Mouse (Mus musculus) C3H10T1/2 (cell line): ENCODE results near the gene Tango2. TPM values are rescaled to one million over a fixed set of nuclear protein-coding genes. Genes with fewer than 3 reads are reported as not detected.

Experiments
- polyA plus RNA-seq, 2 experiments: library from polyadenylated mRNA; unstranded; fragments of >200 nt; fragmentation: generic; extraction: Trizol; gene quantifications; one replicate each; pipeline ENCODE4 v1.2.1; 2012; ENCODE audit warnings: missing spikeins in 2 of 2

Tango2 gene
- polyA plus RNA-seq, result 10 to 100 TPM; 13.4 to 27.9 TPM

DNA sequence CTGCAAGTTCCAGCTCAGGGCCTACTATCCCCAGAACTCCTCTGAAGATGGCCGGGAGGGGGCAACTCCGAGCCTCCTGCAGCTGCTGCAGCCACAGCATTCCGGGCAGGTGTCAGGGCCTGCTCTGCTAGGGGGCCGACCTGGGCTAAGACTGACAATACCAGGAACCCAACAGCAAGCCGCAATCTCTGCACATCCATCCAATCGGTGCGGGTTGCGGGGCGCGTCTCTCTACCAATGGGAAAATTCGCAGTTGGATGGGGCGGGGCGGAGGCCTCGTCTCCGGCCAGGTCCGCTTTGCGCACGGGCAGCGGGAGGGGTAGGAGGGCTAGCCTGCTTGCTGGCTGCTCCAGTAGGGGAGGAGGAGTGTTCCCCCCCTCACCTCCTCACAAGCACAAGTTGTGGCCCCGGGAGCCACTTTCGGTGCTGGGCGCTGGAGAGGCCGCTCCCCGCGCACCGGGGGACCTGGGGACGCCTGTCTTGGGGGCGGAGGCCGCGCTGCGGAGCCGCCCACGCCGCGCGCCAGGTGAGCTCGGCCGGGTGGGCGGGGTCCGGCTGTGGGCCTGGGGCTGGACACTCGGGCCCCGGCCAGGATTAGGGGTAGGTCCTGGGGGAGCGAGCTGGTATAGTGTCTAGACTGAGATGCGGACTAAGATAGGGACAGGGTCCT is at the start of gene Tango2, which contains the start of gene Arvcf:
TSS of gene Tango2 (minus strand) at position 173 of the 670 bp plus-strand sequence.
TSS of gene Arvcf (plus strand) at position 252 of the 670 bp plus-strand sequence.

DNA sequence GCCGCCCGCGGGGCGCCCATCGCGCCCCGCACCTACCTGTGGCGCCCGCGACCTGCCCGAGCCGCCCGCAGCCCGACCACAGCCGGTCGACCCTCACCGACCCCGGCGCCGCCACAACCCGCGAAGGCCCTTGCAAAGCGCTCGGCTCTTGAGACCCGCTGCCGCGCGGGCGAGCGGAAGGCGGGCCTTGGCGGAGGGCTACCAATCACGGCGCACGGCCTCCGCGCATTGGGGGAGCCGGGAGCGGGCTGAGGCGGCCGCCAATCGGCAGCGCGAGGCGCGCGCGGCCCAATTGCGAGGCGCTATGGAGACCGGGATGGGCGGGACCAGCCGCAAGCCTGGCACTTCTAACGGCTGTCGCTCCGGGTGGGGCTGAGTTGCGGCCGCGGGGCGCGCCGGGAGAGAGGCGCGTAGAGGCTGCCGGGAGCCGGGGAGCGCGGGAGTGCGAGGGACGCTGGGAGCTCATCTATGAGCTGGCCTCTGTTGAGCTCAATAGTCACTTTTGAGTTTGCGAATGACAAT is 58.8 kb downstream of the Tango2 start, which contains the start of gene Dgcr8:
TSS of gene Dgcr8 (minus strand) at position 180 of the 522 bp plus-strand sequence.

DNA sequence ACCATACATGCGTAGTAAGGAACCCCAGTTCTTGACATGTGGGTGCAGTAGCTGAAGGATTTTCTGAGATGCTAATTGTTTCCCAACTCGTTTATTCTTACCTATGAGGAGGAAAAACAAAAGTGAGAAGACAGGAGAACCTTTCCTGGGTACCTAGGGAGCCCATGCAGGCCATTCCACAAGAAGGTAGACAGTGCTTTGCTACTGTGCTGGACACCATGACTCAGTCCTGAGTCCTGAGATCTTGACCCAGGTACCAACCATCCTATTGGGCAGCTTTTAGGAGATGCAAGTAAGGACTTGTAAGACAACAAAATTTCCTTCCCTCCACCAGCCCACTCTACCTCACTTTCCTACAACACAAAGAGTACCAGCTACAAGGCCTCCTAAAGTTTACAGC is 89.7 kb downstream of the Tango2 start, which contains the start of gene Gm49776:
TSS of gene Gm49776 (minus strand) at position 101 of the 400 bp plus-strand sequence.

Other genes with a start within 250 kb of the Tango2 start
- gene Rtn4r, start 220.5 kb downstream of the Tango2 start, polyA plus RNA-seq, result 1 to 10 TPM in 1 of 2 experiments, under 1 TPM in 1; 0.29 to 1.5 TPM
- under 1 TPM in 1 of 2 experiments, not detected in 1; 0.07 TPM for gene Ccdc188, start 130.2 kb downstream of the Tango2 start, polyA plus RNA-seq
- 10 to 100 TPM; 15.9 to 32.4 TPM for gene Zdhhc8, start 113.0 kb downstream of the Tango2 start, polyA plus RNA-seq
- 10 to 100 TPM; 53.6 to 67.5 TPM for gene Trmt2a, start 99.4 kb downstream of the Tango2 start, polyA plus RNA-seq
- 100 to 1,000 TPM; 119 to 125 TPM for gene Ranbp1, start 99.4 kb downstream of the Tango2 start, polyA plus RNA-seq
- gene Gm49776, start 89.8 kb downstream of the Tango2 start, polyA plus RNA-seq, result under 1 TPM in 1 of 2 experiments, not detected in 1; 0.20 TPM
- gene Dgcr8, start 58.9 kb downstream of the Tango2 start, polyA plus RNA-seq, result 10 to 100 TPM in 1 of 2 experiments, 1 to 10 TPM in 1; 2.8 to 17.0 TPM
- gene Arvcf, start 79 bp upstream of the Tango2 start, polyA plus RNA-seq, result 10 to 100 TPM in 1 of 2 experiments, 1 to 10 TPM in 1; 5.1 to 32.9 TPM
- 10 to 100 TPM; 17.8 to 23.3 TPM for gene Txnrd2, start 78.3 kb upstream of the Tango2 start, polyA plus RNA-seq
- 100 to 1,000 TPM in 1 of 2 experiments, 10 to 100 TPM in 1; 53.2 to 129 TPM for gene Comt, start 78.7 kb upstream of the Tango2 start, polyA plus RNA-seq
- gene Gnb1l, start 150.6 kb upstream of the Tango2 start, polyA plus RNA-seq, result 10 to 100 TPM in 1 of 2 experiments, 1 to 10 TPM in 1; 8.2 to 17.7 TPM
- 1 to 10 TPM in 1 of 2 experiments, under 1 TPM in 1; 0.98 to 2.9 TPM for gene Rtl10, start 150.8 kb upstream of the Tango2 start, polyA plus RNA-seq
- gene Tbx1, start 242.6 kb upstream of the Tango2 start, polyA plus RNA-seq, result 10 to 100 TPM; 31.9 to 75.7 TPM